Mouse (Mus musculus) heart, embryonic 16.5 days (tissue): ENCODE results near the gene Zfp534. TPM values are rescaled to one million over a fixed set of nuclear protein-coding genes. Genes with fewer than 3 reads are reported as not detected.

Experiments used
- polyA plus RNA-seq: library from polyadenylated mRNA; unstranded; fragments of >200 nt; fragmentation: Nextera tagmentation; extraction: Ambion mirVana; gene quantifications from 2 replicates; pipeline ENCODE4 v1.2.1, GENCODE M21; 2015

Zfp534 gene
- polyA plus RNA-seq, 1 experiment from 2014 or later, result not detected

Other genes with a start within 250 kb of the Zfp534 start
- 4.6 and 6.3 TPM in 2 replicates for gene Zfp982, start 210.1 kb downstream of the Zfp534 start, polyA plus RNA-seq
- 0.12 and 0.25 TPM in 2 replicates for gene Gm16503, start 162.3 kb downstream of the Zfp534 start, polyA plus RNA-seq
- gene Zfp985, start 149.3 kb downstream of the Zfp534 start, polyA plus RNA-seq, result 0.05 and 0.16 TPM in 2 replicates
- gene Zfp979, start 60.0 kb downstream of the Zfp534 start, polyA plus RNA-seq, result 3.9 TPM in 2 replicates
- 8.7 and 11.0 TPM in 2 replicates for gene Zfp984, start 107.2 kb upstream of the Zfp534 start, polyA plus RNA-seq
- gene Zfp933, start 145.8 kb upstream of the Zfp534 start, polyA plus RNA-seq, result 4.7 and 5.2 TPM in 2 replicates
- gene Miip, start 166.3 kb upstream of the Zfp534 start, polyA plus RNA-seq, result 33.9 and 36.8 TPM in 2 replicates
- gene Fv1, start 166.4 kb upstream of the Zfp534 start, polyA plus RNA-seq, result 10.4 and 12.4 TPM in 2 replicates
- 164 and 184 TPM in 2 replicates for gene Mfn2, start 202.2 kb upstream of the Zfp534 start, polyA plus RNA-seq
- 58.5 and 62.7 TPM in 2 replicates for gene Plod1, start 234.2 kb upstream of the Zfp534 start, polyA plus RNA-seq
- 12.1 and 14.2 TPM in 2 replicates for gene 2510039O18Rik, start 238.3 kb upstream of the Zfp534 start, polyA plus RNA-seq